Mouse (Mus musculus) MEL (cell line): ENCODE results near the gene Wars. TPM values are rescaled to one million over a fixed set of nuclear protein-coding genes. Genes with fewer than 3 reads are reported as not detected.

Experiments used
- DNase-seq: peaks from one replicate; pipeline ENCODE4 v3.0.0; 2011; ENCODE audit warnings: low read depth, low spot score
- H3K27ac ChIP-seq: 2 replicates; pipeline ENCODE4 v1.5.1; 2012; ENCODE audit warnings: low read depth, mild to moderate bottlenecking, control low read depth, low read length, moderate library complexity; ENCODE audit not compliant: control insufficient read depth
- H3K27me3 ChIP-seq, 2 experiments: fragments of 150-350 bp in 1 of 2; sonication (generic) in 1 of 2; 2 replicates each; pipeline ENCODE4 v1.6.1; 2012; ENCODE audit warnings: low read length in 2 of 2, mild to moderate bottlenecking in 2 of 2, improper control_type of control experiment in 1 of 2, moderate library complexity in 1 of 2; ENCODE audit not compliant: insufficient read depth in 2 of 2, control insufficient read depth in 1 of 2
- H3K36me3 ChIP-seq, 2 experiments: 2 replicates each; pipeline ENCODE4 v1.6.1; 2012 to 2014; ENCODE audit warnings: low read length in 2 of 2, improper control_type of control experiment in 1 of 2, inconsistent platforms in 1 of 2, mild to moderate bottlenecking in 1 of 2; ENCODE audit not compliant: insufficient read depth in 2 of 2, control insufficient read depth in 1 of 2
- H3K4me1 ChIP-seq, 2 experiments: fragments of 150-350 bp in 1 of 2; sonication (generic) in 1 of 2; 2 replicates each; pipeline ENCODE4 v1.6.1; 2012; ENCODE audit warnings: low read length in 2 of 2, improper control_type of control experiment in 1 of 2, mild to moderate bottlenecking in 1 of 2; ENCODE audit not compliant: insufficient read depth in 2 of 2, control insufficient read depth in 1 of 2
- H3K4me3 ChIP-seq, 2 experiments: fragments of 150-350 bp in 1 of 2; sonication (generic) in 1 of 2; 2 replicates each; pipeline ENCODE4 v1.5.1; 2012; ENCODE audit warnings: low read depth in 2 of 2, low read length in 2 of 2, mild to moderate bottlenecking in 2 of 2, moderate library complexity in 2 of 2, control low read depth in 1 of 2, improper control_type of control experiment in 1 of 2; ENCODE audit not compliant: control insufficient read depth in 1 of 2, insufficient read depth in 1 of 2
- H3K79me2 ChIP-seq: 2 replicates; pipeline ENCODE4 v1.6.1; 2012; ENCODE audit warnings: mild to moderate bottlenecking, low read length, moderate library complexity; ENCODE audit not compliant: control insufficient read depth, poor library complexity, insufficient read depth
- H3K9ac ChIP-seq: 2 replicates; pipeline ENCODE4 v1.6.1; 2012; ENCODE audit warnings: low read depth, mild to moderate bottlenecking, control low read depth, low read length, moderate library complexity; ENCODE audit not compliant: control insufficient read depth, poor library complexity, severe bottlenecking
- H3K9me3 ChIP-seq: fragments of 150-350 bp; sonication (generic); replicated peaks from 2 replicates; pipeline ENCODE4 v1.6.1; 2012; ENCODE audit warnings: mild to moderate bottlenecking, low read length, improper control_type of control experiment, moderate library complexity; ENCODE audit not compliant: insufficient read depth
- BHLHE40 ChIP-seq: IDR thresholded peaks from 2 replicates; pipeline ENCODE4 v1.6.1; 2012; ENCODE audit warnings: low read depth, mild to moderate bottlenecking, inconsistent platforms, low read length, improper control_type of control experiment, borderline replicate concordance
- E2F4 ChIP-seq: IDR thresholded peaks from 2 replicates; pipeline ENCODE4 v1.6.1; 2011; ENCODE audit warnings: low read depth, low read length, improper control_type of control experiment, borderline replicate concordance
- EP300 ChIP-seq, 2 experiments: IDR thresholded peaks; 2 replicates each; pipeline ENCODE4 v1.6.1; 2011; ENCODE audit warnings: improper control_type of control experiment in 2 of 2, low read length in 2 of 2, low read depth in 1 of 2, mild to moderate bottlenecking in 1 of 2
- ETS1 ChIP-seq: IDR thresholded peaks from 2 replicates; pipeline ENCODE4 v1.6.1; 2012; ENCODE audit warnings: low read depth, mild to moderate bottlenecking, inconsistent platforms, low read length, improper control_type of control experiment, moderate library complexity
- GATA1 ChIP-seq: IDR thresholded peaks from 2 replicates; pipeline ENCODE4 v1.6.1; 2011; ENCODE audit warnings: low read depth, low read length, improper control_type of control experiment
- MAFK ChIP-seq: IDR thresholded peaks from 2 replicates; pipeline ENCODE4 v1.6.1; 2011; ENCODE audit warnings: low read depth, mild to moderate bottlenecking, low read length, improper control_type of control experiment, borderline replicate concordance
- MAX ChIP-seq: IDR thresholded peaks from 2 replicates; pipeline ENCODE4 v1.6.1; 2011; ENCODE audit warnings: low read length, improper control_type of control experiment
- MYB ChIP-seq: IDR thresholded peaks from 2 replicates; pipeline ENCODE4 v1.6.1; 2011; ENCODE audit warnings: mild to moderate bottlenecking, low read depth, low read length, improper control_type of control experiment
- POLR2AphosphoS2 ChIP-seq: IDR thresholded peaks from 2 replicates; pipeline ENCODE4 v1.6.1; 2011; ENCODE audit warnings: low read length, improper control_type of control experiment
- RAD21 ChIP-seq: IDR thresholded peaks from 2 replicates; pipeline ENCODE4 v1.6.1; 2011; ENCODE audit warnings: mild to moderate bottlenecking, low read depth, low read length, improper control_type of control experiment
- RCOR1 ChIP-seq: IDR thresholded peaks from 2 replicates; pipeline ENCODE4 v1.6.1; 2012; ENCODE audit warnings: low read depth, mild to moderate bottlenecking, inconsistent platforms, low read length, improper control_type of control experiment
- SMC3 ChIP-seq: IDR thresholded peaks from 2 replicates; pipeline ENCODE4 v1.6.1; 2011; ENCODE audit warnings: low read depth, low read length, improper control_type of control experiment
- TBP ChIP-seq: IDR thresholded peaks from 2 replicates; pipeline ENCODE4 v1.8.0; 2011; ENCODE audit warnings: low read depth, low read length, improper control_type of control experiment
- ZKSCAN1 ChIP-seq: IDR thresholded peaks from 2 replicates; pipeline ENCODE4 v1.6.1; 2012; ENCODE audit warnings: low read depth, mild to moderate bottlenecking, inconsistent platforms, low read length, improper control_type of control experiment, moderate library complexity
- ZNF384 ChIP-seq: IDR thresholded peaks from 2 replicates; pipeline ENCODE4 v1.6.1; 2012; ENCODE audit warnings: low read depth, mild to moderate bottlenecking, inconsistent platforms, low read length, improper control_type of control experiment
- polyA plus RNA-seq, 2 experiments: library from polyadenylated mRNA; stranded (reverse) in 1 of 2; unstranded in 1 of 2; fragments of >175 nt in 1 of 2; fragments of >200 nt in 1 of 2; gene quantifications; 2 replicates each; pipeline versions ENCODE4 v1.2.1 to v1.2.4; 2012; ENCODE audit warnings: low replicate concordance in 2 of 2, low read depth in 1 of 2; ENCODE audit not compliant: insufficient read length in 2 of 2, insufficient read depth in 1 of 2, missing spikeins in 1 of 2
- total RNA-seq: library from RNA; depleted of rRNA; stranded (reverse); fragments of 300-350 nt; gene quantifications from 2 replicates; pipeline ENCODE4 v1.2.3, GENCODE M21; 2012

The Wars gene
- total and polyA plus RNA-seq, 3 experiments: 85.7 to 836 (median 98.4) TPM

- no peaks in the 10 kb centered on the region for H3K36me3 ChIP-seq
- no peaks in the 10 kb centered on the region for H3K79me2 ChIP-seq
- no peaks in the 10 kb centered on the region for H3K27me3 ChIP-seq
- no peaks in the 10 kb centered on the region for H3K4me1 ChIP-seq
- no peak overlapping the region for H3K27ac ChIP-seq
- DNase-seq: no peak
- no peak for TF ChIP-seq EP300 (IDR thresholded peaks at IDR 0.05; ENCODE audit: low read depth in 1 of 2, low read length in 2 of 2)
- TF ChIP-seq ETS1: no peak
- no peak for TF ChIP-seq GATA1
- no peak overlapping the region for H3K9ac ChIP-seq
- no peaks in the 10 kb centered on the region for H3K9me3 ChIP-seq
- H3K4me3 ChIP-seq: no peak overlapping the region
These were observed 67.6 kb downstream of the Wars start for GRCm38 (mm10) chr12:108826282-108826957.

GRCm38 (mm10) chr12:108825561-108826224 is 68.3 kb downstream of the Wars start:
- TF ChIP-seq MYB: no peak
- TF ChIP-seq MAX: no peak
- TF ChIP-seq ZNF384: no peak
- TF ChIP-seq BHLHE40: no peak
- no peak for TF ChIP-seq GATA1
- no peak for TF ChIP-seq POLR2AphosphoS2
- TF ChIP-seq RCOR1: no peak
- no peak for TF ChIP-seq E2F4
- TF ChIP-seq SMC3: no peak
- no peak for TF ChIP-seq ETS1
- no peak for TF ChIP-seq TBP
- no peak for TF ChIP-seq ZKSCAN1
- no peak for TF ChIP-seq RAD21
- no peak for TF ChIP-seq MAFK
- Histone ChIP-seq H3K27me3 (no peaks in the 10 kb centered on the region), H3K4me1 (no peaks in the 10 kb centered on the region)

More at GRCm38 (mm10) chr12:108825561-108826224, 68.3 kb downstream of the Wars start:
- Histone ChIP-seq H3K9ac (no peak overlapping the region), H3K4me3 (no peak overlapping the region), H3K27ac (no peak overlapping the region), H3K79me2 (no peaks in the 10 kb centered on the region), H3K9me3 (no peaks in the 10 kb centered on the region), H3K36me3 (no peaks in the 10 kb centered on the region)
- DNase-seq: no peak
